Mouse (Mus musculus) gastrocnemius, adult 18-20 months (tissue): ENCODE measurements at regions not wholly inside any gene's neighbourhood (a gene's known extent, or its start where the extent isn't known, plus 50 kb on each side); places are given as distances from the start of the nearest gene placed in this dataset.

Experiments
- DNase-seq: peaks from one replicate; pipeline ENCODE4 v3.0.0; 2021; ENCODE audit warnings: low spot score

GRCm38 (mm10) chr12:54454606-54455005, 201.8 kb downstream of the Sptssa start:
- no peak for DNase-seq

DNA sequence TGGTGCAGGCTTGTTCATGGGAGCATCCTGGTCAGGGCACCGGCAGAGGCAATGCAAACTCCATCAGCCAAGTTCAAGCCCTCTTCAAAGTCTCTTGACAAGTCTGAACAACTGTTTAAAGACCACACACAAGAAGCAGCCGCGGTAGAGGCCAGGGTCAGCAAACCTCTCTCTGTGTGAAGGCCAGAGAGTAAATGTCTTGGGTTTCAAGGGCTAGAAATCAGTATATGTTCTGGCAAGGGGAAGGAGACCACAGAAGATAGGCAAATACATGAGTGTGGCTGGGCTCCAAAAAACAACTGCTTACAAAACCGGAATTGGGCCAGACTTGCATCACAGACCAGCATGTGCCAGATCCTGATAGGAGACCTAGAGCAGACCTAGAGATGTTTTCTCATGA, 203.0 kb downstream of the Sptssa start:
- peak; percentile 7 for DNase-seq

DNA sequence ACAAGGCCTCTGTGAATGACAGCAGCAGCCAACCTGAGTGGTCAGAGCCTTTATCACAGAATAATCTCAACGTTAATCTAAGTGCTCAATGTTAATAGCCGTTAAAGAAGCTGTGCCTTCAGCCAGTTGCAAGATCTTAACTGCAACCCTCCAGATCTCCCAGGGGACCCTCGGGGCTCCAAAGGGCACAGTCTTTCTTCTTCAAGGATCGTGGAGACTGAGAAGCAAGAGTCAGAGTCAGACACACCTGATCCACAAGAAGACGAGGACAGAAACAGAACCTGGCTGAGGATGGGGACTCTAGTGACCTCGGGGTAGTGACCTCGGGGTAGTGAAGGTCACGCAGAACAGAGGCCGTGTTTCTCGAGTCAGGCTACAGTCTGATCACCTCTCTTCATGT, 206.0 kb downstream of the Sptssa start:
- no peak for DNase-seq

GRCm38 (mm10) chr12:54448221-54448620, 208.2 kb downstream of the Sptssa start:
- DNase-seq = no peak

GRCm38 (mm10) chr12:54447354-54447753, 209.0 kb downstream of the Sptssa start:
- no peak for DNase-seq

DNA sequence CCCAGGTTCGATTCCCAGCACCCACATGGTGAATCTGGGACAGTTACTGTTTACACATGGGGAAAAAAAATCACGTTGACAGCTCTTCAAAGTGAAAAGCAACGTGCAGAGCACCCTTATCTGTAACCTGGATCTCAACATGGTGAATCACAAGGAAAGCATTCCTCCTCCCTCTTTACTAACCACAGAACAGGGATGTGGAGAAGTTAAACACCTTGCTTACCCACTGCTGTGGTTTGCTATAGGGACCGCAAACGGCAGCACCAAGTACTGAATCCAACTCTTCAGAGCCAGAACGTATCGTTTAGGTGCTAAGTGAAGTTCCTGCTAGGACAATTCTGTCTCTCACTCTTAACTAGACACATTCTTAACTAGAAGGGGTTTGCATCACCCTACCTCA, 210.0 kb downstream of the Sptssa start:
- DNase-seq = no peak

DNA sequence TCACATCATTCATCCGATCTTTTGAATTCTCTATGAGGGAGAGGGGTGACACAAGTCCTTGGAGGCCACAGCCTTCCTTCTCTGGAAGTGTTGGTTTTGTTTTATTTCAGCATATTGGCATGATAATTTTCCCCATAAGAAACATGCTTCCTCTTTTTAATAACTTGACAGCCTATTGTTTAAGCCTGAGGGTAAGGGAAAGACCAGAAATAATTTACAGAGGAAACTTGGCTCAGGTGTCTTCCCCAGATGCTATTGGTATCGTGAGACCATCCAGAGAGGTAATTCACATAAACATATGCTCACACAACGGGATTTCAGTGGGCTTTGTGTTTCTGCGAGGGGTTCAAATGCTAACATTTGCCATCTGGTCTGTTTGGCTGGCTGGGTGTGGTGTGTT, 212.0 kb downstream of the Sptssa start:
- no peak for DNase-seq

DNA sequence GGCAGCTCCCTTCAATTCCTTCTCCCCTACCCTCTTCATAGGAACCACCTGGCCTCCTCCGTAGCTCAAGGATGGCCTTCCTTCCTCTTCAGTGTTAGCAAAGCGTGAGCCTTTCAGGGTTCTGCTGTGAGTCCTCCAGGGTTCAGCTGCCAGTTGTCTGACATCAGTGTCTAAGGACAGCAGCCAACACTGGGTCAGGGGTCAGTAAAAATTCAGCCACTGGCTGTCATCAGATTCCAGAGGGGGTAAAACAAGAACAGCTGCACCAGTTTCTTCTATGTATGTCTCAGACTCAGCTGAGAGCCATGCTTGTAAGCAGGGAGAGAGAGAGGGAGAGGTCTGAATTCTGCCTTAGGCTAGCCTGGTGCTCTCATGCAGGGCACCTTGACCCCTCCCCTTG, 213.1 kb downstream of the Sptssa start:
- DNase-seq = peak; percentile 31

DNA sequence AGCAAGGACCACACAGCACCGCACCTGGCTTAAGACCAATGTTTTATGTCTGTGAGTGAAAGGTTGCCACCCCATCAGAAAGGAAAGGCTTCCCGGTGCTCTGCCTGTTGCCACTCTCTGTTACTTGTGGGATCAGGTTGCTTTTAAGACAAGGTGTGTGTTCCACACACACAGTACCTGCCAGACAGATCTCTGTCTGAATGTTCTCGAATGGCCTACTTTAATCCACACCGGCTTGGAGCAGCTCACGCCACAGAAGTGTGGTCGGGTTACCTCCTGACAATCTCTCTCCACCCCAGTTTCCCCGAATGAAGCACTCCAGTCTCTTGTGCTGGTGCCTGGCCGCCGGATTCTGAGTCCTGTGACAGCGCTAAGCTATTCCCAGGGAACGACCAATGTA, 214.0 kb downstream of the Sptssa start:
- DNase-seq = no peak

GRCm38 (mm10) chr12:54440851-54441593, 215.4 kb downstream of the Sptssa start:
- no peak for DNase-seq

DNA sequence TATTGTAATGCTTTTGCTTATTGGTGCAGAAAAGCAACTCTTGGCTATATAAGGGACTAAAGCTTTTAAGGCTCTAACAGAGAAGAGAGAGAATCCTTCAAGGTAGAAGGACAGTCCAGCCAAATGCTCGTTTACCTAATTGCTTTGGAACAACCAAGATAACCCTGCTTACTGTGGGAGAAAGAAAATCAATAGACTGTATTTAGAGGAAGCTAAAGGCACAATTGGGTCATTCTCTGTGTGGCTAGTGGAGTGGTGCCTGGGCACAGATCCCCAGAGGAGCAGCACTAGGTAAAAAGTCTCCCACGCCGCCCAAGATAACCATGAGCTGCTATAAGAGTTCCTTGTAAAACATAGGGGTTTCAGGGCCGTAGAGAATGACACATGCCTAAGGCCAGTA, 217.6 kb downstream of the Sptssa start:
- DNase-seq = no peak

DNA sequence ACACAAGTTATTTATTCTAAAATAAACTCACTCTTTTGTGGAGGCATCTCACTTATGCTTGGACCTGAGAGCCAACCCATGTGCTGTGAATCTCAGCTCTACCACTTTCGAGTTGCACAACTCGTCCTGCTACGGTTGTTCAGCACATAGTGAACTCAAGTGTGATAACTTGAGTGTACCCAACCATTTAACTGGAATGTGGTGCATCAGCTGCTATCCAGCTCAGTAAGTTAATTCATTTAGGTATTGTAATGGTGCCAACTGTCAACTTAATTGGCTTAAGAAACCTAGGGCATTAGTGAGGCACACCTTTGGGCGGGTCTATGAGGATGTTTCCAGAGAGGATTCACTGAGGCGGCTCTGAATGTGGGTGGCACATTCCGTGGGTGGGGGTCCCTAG, 221.6 kb upstream of the Egln3 start:
- no peak for DNase-seq

DNA sequence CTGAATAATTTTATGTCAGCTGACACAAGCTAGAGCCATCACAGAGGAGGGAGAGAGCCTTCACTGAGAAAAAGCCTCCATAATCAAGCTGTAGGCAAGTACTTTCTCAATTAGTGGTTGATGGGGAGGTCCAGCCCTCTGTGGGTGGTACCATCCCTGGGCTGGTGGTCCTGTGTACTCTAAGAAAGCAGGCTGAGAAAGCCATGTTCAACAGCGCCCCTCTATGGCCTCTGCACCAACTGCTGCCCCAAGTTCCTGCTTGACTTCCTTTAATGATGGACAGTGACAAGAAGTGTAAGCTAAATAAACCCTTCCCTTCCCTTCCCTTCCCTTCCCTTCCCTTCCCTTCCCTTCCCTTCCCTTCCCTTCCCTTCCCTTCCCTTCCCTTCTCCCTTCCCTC, 211.2 kb upstream of the Egln3 start:
- no peak for DNase-seq

DNA sequence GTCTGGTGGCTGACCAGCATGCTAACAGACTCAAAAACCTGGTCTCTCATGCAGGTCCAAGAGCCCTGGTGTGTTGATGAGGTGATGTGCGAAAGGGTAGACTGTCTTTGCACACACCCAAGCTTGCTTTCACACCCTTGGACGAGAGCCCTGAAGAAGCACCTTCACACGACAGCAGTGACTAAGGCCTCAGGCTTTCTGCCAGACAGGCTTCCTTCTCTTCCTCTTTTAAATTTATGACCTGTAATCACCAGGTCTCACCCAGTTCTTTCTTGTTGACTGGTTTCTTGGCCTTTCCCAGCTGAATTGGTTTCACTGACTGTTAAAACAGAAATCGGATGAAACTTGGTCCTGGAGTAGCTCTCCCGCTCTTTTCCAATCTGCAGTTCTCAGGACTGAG, 210.5 kb upstream of the Egln3 start:
- DNase-seq = no peak

- no peak for DNase-seq
Observed at GRCm38 (mm10) chr12:54410038-54410605, 206.5 kb upstream of the Egln3 start.

DNA sequence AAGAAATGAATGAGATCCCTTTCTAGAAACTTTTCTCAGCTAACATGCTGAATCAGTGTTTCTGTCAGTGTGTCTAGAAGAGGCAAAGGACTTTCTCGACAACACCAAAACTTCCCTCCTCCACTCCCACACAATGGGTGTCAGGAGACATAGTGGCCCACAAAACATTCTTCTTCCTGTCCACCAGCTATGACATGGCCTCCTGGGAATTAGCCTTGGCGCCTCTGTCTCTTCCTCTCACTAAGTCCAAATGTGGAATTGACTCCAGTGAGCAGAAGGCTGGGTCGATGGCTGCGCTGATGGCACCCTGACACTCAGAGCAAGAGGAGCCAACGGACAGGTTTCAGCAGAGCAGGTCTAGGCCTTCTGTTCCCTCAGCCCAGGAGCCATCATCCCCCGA, 205.2 kb upstream of the Egln3 start:
- no peak for DNase-seq

DNA sequence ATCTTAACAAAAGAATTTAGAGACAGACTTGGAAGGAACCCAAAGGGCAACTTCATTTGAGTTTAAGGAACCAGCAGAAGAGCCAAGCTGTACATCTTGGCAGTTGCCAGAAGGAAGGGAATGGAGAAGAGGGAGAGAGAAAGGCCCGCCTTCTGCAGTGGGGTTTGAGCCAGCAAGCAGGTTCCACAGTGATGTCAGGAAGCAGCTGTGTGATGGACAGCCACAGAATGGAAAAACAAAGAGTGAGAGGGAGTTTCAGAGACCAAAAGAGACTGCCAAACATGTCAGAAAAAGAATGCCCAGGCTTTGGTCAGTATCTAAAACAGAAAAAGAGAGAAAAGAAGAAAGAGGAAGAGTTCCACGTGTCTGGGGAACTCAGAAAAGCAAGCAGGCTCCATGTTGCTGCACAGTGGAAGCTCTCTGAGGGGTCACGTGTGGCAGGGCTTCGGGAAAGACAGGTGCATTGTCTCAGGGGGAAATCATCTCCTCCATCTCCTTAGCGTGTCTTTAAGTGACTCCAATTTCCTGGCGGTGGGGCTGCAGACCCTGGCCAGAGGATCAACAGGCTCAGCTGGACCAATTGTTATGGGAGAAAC, 203.7 kb upstream of the Egln3 start:
- no peak for DNase-seq

DNA sequence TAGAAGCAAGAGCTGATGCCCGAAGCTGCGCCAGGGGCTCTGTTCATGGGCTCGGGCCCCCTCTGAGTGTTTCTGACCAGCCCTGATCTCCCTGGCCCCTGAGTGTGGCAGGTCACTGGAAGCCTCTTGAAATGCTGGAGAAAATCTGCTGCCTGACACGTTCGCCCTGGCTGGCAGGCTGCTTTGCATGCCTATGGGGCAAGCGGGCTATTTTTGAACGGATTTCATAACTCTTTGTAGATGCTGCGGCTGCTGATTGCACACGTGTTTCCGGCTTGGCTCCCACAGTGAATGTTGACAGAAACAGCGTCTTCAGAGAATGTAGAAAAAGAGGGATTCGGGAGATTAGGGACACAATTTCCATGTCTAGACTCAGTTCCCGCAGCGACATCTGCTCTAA, 201.4 kb upstream of the Egln3 start:
- peak; percentile 80 for DNase-seq

DNA sequence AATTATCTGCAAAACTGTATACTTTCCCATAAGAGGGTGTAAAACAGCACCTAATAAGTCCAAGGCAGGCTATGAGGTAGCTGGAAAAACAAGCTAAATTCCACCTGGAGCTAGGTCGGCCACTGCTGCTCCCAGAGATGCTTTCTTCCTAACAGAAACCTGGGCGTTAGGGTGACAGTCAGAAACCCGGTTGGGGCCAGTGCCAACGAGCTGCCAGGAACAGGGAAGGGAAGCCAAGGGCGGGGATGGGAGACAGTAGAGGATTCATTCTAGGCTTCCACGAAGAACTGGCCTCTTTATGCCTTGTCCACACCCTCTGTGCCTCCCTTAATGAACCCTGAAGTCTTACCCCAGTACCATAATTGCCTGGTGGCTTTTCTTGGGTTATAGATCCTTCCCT, 198.9 kb upstream of the Egln3 start:
- DNase-seq = no peak

GRCm38 (mm10) chr12:54401665-54402064, 198.0 kb upstream of the Egln3 start:
- peak; percentile 9 for DNase-seq

GRCm38 (mm10) chr12:54400084-54400483, 196.4 kb upstream of the Egln3 start:
- no peak for DNase-seq

GRCm38 (mm10) chr12:54398080-54398479, 194.4 kb upstream of the Egln3 start:
- DNase-seq = no peak

DNA sequence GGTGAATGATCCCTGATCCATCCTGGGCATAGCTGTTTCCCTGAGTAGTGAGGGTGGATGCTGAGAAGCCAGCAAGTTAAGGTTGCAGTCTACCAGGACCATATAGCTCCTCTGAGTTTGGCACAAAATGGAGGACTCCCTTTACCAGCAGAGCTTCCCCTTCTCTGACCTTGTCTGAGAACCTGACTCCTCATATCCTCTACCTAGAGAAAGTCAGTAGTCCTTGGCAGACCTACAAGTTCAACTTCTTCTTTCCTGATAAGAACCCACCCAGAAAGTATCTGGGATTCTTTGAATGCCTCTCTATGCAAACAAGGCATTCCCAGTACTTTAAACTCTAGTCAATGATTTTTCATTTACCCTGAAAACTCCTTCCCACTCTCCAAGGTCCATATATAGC, 193.3 kb upstream of the Egln3 start:
- no peak for DNase-seq
